Mouse (Mus musculus) hindbrain, embryonic 12.5 days (tissue): ENCODE measurements at regions not wholly inside any gene's neighbourhood (a gene's known extent, or its start where the extent isn't known, plus 50 kb on each side); places are given as distances from the start of the nearest gene placed in this dataset.
A peak's percentile ranks its signal among the peaks of the same experiment; 100 is the strongest.

Experiments used
- ATAC-seq: fragments of 200-750 bp; cut with Nextera tagmentation; 2 replicates; pipeline ENCODE4 v1.8.0; 2017; ENCODE audit warnings: moderate TSS enrichment; ENCODE audit not compliant: low FRiP score
- H3K27ac ChIP-seq: fragments of 300-500 bp; sonication (generic); 2 replicates; pipeline ENCODE4 v1.5.1; 2016; ENCODE audit warnings: mild to moderate bottlenecking
- H3K27me3 ChIP-seq: fragments of 300-500 bp; sonication (generic); 2 replicates; pipeline ENCODE4 v1.6.1; 2016; ENCODE audit warnings: mild to moderate bottlenecking
- H3K36me3 ChIP-seq: fragments of 300-500 bp; sonication (generic); 2 replicates; pipeline ENCODE4 v1.6.1; 2016; ENCODE audit warnings: mild to moderate bottlenecking
- H3K4me1 ChIP-seq: fragments of 300-500 bp; sonication (generic); 2 replicates; pipeline ENCODE4 v1.6.1; 2016
- H3K4me2 ChIP-seq: fragments of 300-500 bp; sonication (generic); replicated peaks from 2 replicates; pipeline ENCODE4 v1.6.1; 2016; ENCODE audit warnings: mild to moderate bottlenecking
- H3K4me3 ChIP-seq: fragments of 300-500 bp; sonication (generic); 2 replicates; pipeline ENCODE4 v1.5.1; 2016; ENCODE audit warnings: mild to moderate bottlenecking
- H3K9ac ChIP-seq: fragments of 300-500 bp; sonication (generic); 2 replicates; pipeline ENCODE4 v1.6.1; 2016; ENCODE audit warnings: mild to moderate bottlenecking, moderate library complexity
- H3K9me3 ChIP-seq: fragments of 300-500 bp; sonication (generic); replicated peaks from 2 replicates; pipeline ENCODE4 v1.6.1; 2016; ENCODE audit warnings: mild to moderate bottlenecking
- WGBS: fragments of 180-500 bp; shearing (Covaris S2); methylation state at CpG from one replicate; pipeline ENCODE4 v1.1.7; 2016; 5-methylcytosine and 5-hydroxymethylcytosine counted together

DNA sequence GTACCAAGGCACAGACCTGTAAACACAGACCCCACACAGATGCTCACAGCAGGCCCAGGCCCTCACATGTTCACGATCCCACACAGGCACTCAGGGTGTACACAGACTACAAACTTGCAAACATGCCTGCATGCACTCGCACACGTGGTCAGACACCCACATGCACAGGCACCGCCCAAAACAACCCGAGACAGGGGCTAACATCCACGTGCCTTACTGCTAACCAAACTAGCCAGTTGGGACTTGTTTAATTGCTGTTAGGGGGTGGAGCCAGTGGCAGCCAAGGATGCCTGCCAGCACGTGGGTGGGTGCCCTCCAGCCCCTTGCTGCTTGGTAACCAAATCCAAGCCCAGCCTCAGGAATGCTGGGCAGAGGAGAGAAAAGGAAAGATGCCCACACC, 116.6 kb upstream of the Ccnd1 start:
- Histone ChIP-seq H3K27ac (no peak overlapping the region), H3K4me2 (no peak overlapping the region), H3K4me1 (0 out of 2 replicates have a peak, but pooled peaks cover 2% of the 10 kb centered on the region), H3K9me3 (peaks cover 7% of the 10 kb centered on the region; the same call in 1 of the 2 replicates), H3K4me3 (no peak overlapping the region), H3K36me3 (no peaks in the 10 kb centered on the region), H3K27me3 (no peaks in the 10 kb centered on the region), H3K9ac (no peak overlapping the region)
- ATAC-seq: no peak
- WGBS: 68% methylated on average over 7 of the region's 7 CpGs

GRCm38 (mm10) chr7:145051616-145052015, 111.9 kb upstream of the Ccnd1 start:
- Histone ChIP-seq H3K4me2 (no peak overlapping the region), H3K9me3 (peaks cover 7% of the 10 kb centered on the region; the same call in 1 of the 2 replicates), H3K27ac (no peak overlapping the region), H3K9ac (no peak overlapping the region), H3K27me3 (no peaks in the 10 kb centered on the region), H3K4me3 (no peak overlapping the region), H3K36me3 (no peaks in the 10 kb centered on the region), H3K4me1 (peaks cover 7% of the 10 kb centered on the region; the same call in 1 of the 2 replicates)
- no peak for ATAC-seq

DNA sequence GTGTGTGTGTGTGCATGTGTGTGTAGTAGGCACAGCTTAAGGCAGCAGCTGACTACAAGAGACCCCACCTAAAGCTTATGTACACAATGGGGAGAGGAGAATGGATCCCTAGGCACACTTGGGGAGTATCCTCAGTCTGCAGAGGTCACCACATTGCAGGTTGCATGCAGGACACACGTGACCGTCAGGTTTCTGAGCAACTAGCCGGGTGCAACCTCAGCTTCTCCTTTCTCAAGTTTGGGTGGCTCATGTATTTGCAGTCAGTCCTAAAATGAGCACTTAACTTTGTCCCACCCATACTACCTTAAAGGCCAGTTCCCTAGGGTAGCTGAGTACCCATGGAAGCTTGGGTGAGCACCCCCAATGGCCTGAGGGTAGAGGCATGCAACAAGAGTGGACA, 111.0 kb upstream of the Ccnd1 start:
- WGBS: 82% methylated on average over 3 of the region's 3 CpGs
- Histone ChIP-seq H3K4me2 (no peak overlapping the region), H3K27ac (no peak overlapping the region), H3K9me3 (peaks cover 7% of the 10 kb centered on the region; the same call in 1 of the 2 replicates), H3K9ac (no peak overlapping the region), H3K27me3 (no peaks in the 10 kb centered on the region), H3K36me3 (no peaks in the 10 kb centered on the region), H3K4me3 (no peak overlapping the region), H3K4me1 (peaks cover 5% of the 10 kb centered on the region; the same call in 1 of the 2 replicates)
- ATAC-seq: no peak

- 79% methylated on average over 5 of the region's 5 CpGs for WGBS
- no peaks in the 10 kb centered on the region for H3K9me3 ChIP-seq
- ATAC-seq: no peak
- no peaks in the 10 kb centered on the region for H3K36me3 ChIP-seq
- no peak overlapping the region for H3K4me3 ChIP-seq
- H3K9ac ChIP-seq: no peak overlapping the region
- H3K27me3 ChIP-seq: no peaks in the 10 kb centered on the region
- no peak overlapping the region for H3K4me2 ChIP-seq
- peaks cover 5% of the 10 kb centered on the region; the same call in 1 of the 2 replicates for H3K4me1 ChIP-seq
- H3K27ac ChIP-seq: no peak overlapping the region
These were observed 108.8 kb upstream of the Ccnd1 start for GRCm38 (mm10) chr7:145048481-145048877.

DNA sequence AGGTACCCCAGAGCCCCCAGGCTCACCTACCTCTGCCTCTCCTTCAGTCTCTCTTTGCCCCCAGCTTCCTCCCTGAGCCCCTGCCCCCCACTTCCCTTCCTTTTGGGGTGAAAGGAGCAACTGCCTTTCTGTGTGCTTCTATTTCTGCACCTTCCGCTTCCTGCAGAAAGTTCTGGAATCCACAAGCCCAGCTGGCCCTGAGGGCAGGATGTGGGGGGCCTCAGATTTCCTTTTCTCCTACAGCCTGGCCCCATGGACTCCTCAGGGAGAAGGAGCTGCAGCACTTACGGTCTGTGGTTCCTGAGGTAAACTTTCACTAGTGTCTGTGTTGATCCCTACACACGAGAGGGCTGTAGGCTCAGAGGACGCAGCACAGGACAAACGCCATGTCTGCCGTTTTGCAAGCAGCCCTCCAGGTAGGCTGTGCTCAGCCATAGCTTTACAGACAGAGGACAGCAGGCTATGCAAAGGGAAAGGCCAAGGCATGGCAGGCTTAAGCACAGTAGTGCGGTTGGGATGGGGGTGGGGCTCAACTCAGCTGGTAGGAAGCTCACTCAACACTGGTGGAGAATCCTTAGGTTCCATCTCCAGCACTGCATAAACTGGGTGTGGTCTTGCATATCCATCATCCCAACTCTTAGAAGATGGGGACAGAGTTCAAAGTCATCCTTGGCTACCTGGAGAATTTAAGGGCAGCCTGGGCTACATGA, 108.2 kb upstream of the Ccnd1 start:
- no peak overlapping the region for H3K9ac ChIP-seq
- no peak for ATAC-seq
- peaks cover 5% of the 10 kb centered on the region; the same call in 1 of the 2 replicates for H3K4me1 ChIP-seq
- H3K27me3 ChIP-seq: no peaks in the 10 kb centered on the region
- no peak overlapping the region for H3K4me2 ChIP-seq
- no peaks in the 10 kb centered on the region for H3K36me3 ChIP-seq
- no peaks in the 10 kb centered on the region for H3K9me3 ChIP-seq
- WGBS: 72% methylated on average over 7 of the region's 7 CpGs
- no peak overlapping the region for H3K27ac ChIP-seq
- no peak overlapping the region for H3K4me3 ChIP-seq

DNA sequence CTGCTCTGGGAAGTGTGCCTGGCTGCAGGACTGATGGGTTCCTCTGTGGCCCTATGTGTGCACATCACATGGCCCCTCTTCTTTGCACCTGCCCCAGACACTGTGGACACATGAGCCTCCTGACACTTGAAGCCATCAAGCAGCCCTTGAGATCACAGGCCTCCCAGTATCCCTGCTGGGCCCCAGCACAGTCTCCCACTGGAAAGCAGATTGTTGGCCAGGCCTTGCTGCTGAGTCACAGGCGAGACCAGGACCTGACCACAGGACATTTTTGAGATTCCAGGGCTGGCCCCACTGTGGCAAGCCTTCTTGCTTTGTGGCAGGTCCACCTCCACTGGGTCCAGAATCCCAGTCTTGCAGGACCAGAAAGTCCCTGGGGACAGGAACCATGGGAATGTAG, 105.5 kb upstream of the Ccnd1 start:
- H3K27me3 ChIP-seq: no peaks in the 10 kb centered on the region; the same call in 1 of the 2 replicates
- no peak for ATAC-seq
- 56% methylated on average over 1 of the region's 1 CpGs for WGBS
- no peak overlapping the region for H3K9ac ChIP-seq
- no peak overlapping the region for H3K4me3 ChIP-seq
- no peak overlapping the region for H3K27ac ChIP-seq
- no peak overlapping the region for H3K4me2 ChIP-seq
- H3K9me3 ChIP-seq: no peaks in the 10 kb centered on the region
- no peaks in the 10 kb centered on the region for H3K36me3 ChIP-seq
- peaks cover 5% of the 10 kb centered on the region; the same call in 1 of the 2 replicates for H3K4me1 ChIP-seq

DNA sequence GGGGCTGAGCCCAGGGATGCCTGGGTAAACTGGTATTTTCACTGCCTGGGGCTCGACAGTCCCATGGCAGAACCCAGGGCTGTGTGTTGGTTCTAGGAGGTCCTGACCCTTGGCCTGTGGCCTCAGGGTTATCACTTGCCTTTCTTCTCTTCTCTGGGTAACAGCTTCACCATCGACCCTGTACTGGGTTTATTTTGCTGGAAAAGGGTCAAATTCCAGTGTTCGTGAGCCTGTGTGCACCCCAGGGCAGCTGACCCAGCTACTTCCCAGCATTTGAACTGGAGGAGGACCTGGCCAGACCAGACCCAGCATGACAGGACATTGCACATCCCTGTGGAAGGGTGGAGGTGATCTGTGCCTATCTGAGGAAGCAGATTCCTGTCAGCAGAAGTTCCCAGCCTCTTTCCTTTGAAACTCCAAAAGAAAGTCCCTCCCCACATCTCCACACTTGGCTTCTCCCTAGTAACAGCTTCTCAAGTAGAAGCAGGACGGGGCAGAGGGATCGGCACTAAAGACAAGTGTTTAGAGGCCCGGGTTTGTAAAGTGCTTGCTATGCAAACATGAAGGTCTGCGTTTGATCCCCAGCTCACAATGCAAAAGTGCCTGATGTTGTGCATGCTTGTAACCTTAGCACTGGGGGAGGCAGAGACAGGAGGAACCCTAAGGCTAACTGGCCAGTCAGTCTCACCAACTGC, 103.9 kb upstream of the Ccnd1 start:
- no peaks in the 10 kb centered on the region; the same call in 1 of the 2 replicates for H3K27me3 ChIP-seq
- no peak for ATAC-seq
- no peak overlapping the region for H3K9ac ChIP-seq
- H3K9me3 ChIP-seq: no peaks in the 10 kb centered on the region
- no peak overlapping the region for H3K27ac ChIP-seq
- no peaks in the 10 kb centered on the region for H3K36me3 ChIP-seq
- no peak overlapping the region for H3K4me2 ChIP-seq
- H3K4me3 ChIP-seq: no peak overlapping the region
- 58% methylated on average over 7 of the region's 7 CpGs for WGBS
- peaks cover 5% of the 10 kb centered on the region; the same call in 1 of the 2 replicates for H3K4me1 ChIP-seq

GRCm38 (mm10) chr7:145040871-145041270, 101.1 kb upstream of the Ccnd1 start:
- no peaks in the 10 kb centered on the region for H3K4me1 ChIP-seq
- WGBS: 83% methylated on average over 8 of the region's 8 CpGs
- H3K9me3 ChIP-seq: no peaks in the 10 kb centered on the region
- H3K4me2 ChIP-seq: no peak overlapping the region
- no peak overlapping the region for H3K27ac ChIP-seq
- no peak overlapping the region for H3K9ac ChIP-seq
- no peak for ATAC-seq
- H3K4me3 ChIP-seq: no peak overlapping the region
- H3K36me3 ChIP-seq: no peaks in the 10 kb centered on the region
- no peaks in the 10 kb centered on the region; the same call in 1 of the 2 replicates for H3K27me3 ChIP-seq

DNA sequence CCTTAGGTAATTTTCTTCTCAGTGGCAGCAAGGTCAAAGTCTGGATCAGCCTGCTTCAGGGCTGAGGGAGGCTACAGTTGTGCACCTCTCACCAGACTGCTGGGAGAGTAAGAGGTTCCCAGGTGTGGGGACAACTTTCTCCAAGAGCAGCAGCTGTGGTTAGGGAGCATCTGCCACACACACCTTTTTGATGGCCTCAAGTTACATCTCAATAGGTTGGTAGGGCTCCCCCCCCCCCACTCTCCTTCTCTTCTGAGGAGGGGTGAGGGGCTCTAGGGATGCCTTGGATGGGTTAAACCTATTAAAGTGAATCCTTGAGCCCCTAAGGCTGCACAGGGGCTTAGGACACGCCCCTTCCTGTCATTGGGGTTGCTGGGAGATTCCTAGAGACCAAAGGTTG, 94.7 kb upstream of the Ccnd1 start:
- Histone ChIP-seq H3K36me3 (no peaks in the 10 kb centered on the region), H3K9ac (no peak overlapping the region), H3K27ac (no peak overlapping the region), H3K4me1 (peaks cover 10% of the 10 kb centered on the region; the same call in 1 of the 2 replicates), H3K9me3 (no peaks in the 10 kb centered on the region), H3K27me3 (peaks cover 11% of the 10 kb centered on the region; the same call in 1 of the 2 replicates), H3K4me2 (no peak overlapping the region), H3K4me3 (no peak overlapping the region)
- ATAC-seq: no peak
- WGBS: 71% methylated on average over 1 of the region's 1 CpGs

GRCm38 (mm10) chr7:145031275-145031674, 91.5 kb upstream of the Ccnd1 start:
- 9% methylated on average over 7 of the region's 7 CpGs for WGBS
- peaks cover 11% of the 10 kb centered on the region; the same call in 1 of the 2 replicates for H3K27me3 ChIP-seq
- peaks cover 10% of the 10 kb centered on the region; the same call in 1 of the 2 replicates for H3K4me1 ChIP-seq
- no peaks in the 10 kb centered on the region for H3K9me3 ChIP-seq
- no peak overlapping the region for H3K9ac ChIP-seq
- H3K4me2 ChIP-seq: peak overlapping the region; percentile 53
- peak overlapping the region; percentile 26 for H3K4me3 ChIP-seq
- ATAC-seq: peak; percentile 52; the same call in 1 of the 2 replicates
- H3K36me3 ChIP-seq: no peaks in the 10 kb centered on the region
- H3K27ac ChIP-seq: no peak overlapping the region

DNA sequence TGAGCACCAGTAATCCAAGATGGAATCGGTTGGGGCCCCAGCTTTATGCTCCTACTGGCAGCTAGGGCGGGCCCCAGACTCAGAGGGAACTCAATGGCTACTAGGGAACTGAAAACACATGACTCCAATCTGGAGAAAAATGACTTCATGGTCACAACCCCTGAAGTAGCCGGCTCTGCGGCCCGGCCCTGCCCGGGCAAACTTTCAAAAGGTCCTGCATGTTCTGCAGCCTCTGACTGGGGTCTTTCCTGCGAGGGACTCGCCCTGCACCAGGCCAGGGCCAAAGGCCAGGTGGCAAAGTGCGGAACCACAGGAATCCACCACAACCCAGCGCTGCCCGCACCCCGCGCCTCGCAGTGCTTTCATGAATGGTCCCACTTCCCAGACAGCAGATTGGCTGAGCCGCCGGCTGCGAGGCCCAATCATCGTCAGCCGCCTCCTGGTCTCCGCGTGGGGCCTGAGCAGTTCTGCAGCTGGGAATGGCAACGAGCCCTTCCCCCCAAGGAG, 91.0 kb upstream of the Ccnd1 start:
- H3K36me3 ChIP-seq: no peaks in the 10 kb centered on the region
- no peaks in the 10 kb centered on the region for H3K9me3 ChIP-seq
- H3K9ac ChIP-seq: peak overlapping the region; percentile 15; the same call in 1 of the 2 replicates
- peaks cover 11% of the 10 kb centered on the region; the same call in 1 of the 2 replicates for H3K27me3 ChIP-seq
- peaks cover 10% of the 10 kb centered on the region; the same call in 1 of the 2 replicates for H3K4me1 ChIP-seq
- peak overlapping the region; percentile 13; the same call in 1 of the 2 replicates for H3K27ac ChIP-seq
- H3K4me3 ChIP-seq: peak overlapping the region; percentile 26
- ATAC-seq: peak; percentile 96
- under 1% methylated on average over 22 of the region's 22 CpGs for WGBS
- H3K4me2 ChIP-seq: peak overlapping the region; percentile 53

DNA sequence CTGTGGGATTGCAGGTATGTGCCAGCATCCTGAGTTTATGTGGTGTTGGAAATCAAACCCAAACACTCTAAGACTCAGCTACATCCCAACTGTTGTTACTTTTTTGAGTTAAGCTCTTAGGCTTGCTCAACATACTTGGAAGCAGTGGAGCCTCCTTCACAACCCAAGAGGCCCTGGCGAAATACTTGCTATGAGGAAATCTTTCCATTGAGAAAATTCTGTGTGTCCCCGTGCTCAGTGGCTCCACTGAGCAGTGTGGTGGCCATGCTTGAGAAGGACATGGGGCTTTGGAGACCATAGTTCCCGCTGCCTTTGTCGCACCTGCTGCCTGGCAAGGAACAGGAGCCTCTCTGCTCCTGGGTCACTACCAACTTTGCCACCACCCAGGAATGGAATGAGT, 89.9 kb upstream of the Ccnd1 start:
- Histone ChIP-seq H3K4me2 (no peak overlapping the region), H3K4me1 (peaks cover 10% of the 10 kb centered on the region; the same call in 1 of the 2 replicates), H3K27me3 (peaks cover 11% of the 10 kb centered on the region; the same call in 1 of the 2 replicates), H3K9me3 (no peaks in the 10 kb centered on the region), H3K27ac (no peak overlapping the region), H3K9ac (no peak overlapping the region), H3K36me3 (no peaks in the 10 kb centered on the region), H3K4me3 (no peak overlapping the region)
- no peak for ATAC-seq
- WGBS: 91% methylated on average over 4 of the region's 4 CpGs
